Mouse (Mus musculus) midbrain, embryonic 16.5 days (tissue): ENCODE results near the gene Bdp1. TPM values are rescaled to one million over a fixed set of nuclear protein-coding genes. Genes with fewer than 3 reads are reported as not detected.
"Not testable (repeated sequence)": the region's sequence is repeated elsewhere in the genome, so short reads cannot be mapped to it uniquely, and the experiment has no call there.

Experiments
- ATAC-seq: fragments of 200-750 bp; cut with Nextera tagmentation; 2 replicates; pipeline ENCODE4 v1.8.0; 2017; ENCODE audit warnings: moderate TSS enrichment
- H3K27ac ChIP-seq: fragments of 300-500 bp; sonication (generic); 2 replicates; pipeline ENCODE4 v1.5.1; 2014; ENCODE audit warnings: mild to moderate bottlenecking, low read length, mixed read lengths
- H3K27me3 ChIP-seq: fragments of 300-500 bp; sonication (generic); 2 replicates; pipeline ENCODE4 v1.6.1; 2014; ENCODE audit warnings: low read depth, low read length, mixed read lengths; ENCODE audit not compliant: control insufficient read depth, insufficient read depth
- H3K36me3 ChIP-seq: fragments of 300-500 bp; sonication (generic); 2 replicates; pipeline ENCODE4 v1.6.1; 2014; ENCODE audit warnings: mild to moderate bottlenecking, low read length, moderate library complexity, mixed read lengths; ENCODE audit not compliant: control insufficient read depth, insufficient read depth
- H3K4me1 ChIP-seq: fragments of 300-500 bp; sonication (generic); 2 replicates; pipeline ENCODE4 v1.6.1; 2014; ENCODE audit warnings: mild to moderate bottlenecking, low read length, mixed read lengths; ENCODE audit not compliant: control insufficient read depth, insufficient read depth
- H3K4me2 ChIP-seq: fragments of 300-500 bp; sonication (generic); 2 replicates; pipeline ENCODE4 v1.6.1; 2014; ENCODE audit warnings: mild to moderate bottlenecking, low read length, mixed read lengths
- H3K4me3 ChIP-seq: fragments of 300-500 bp; sonication (generic); 2 replicates; pipeline ENCODE4 v1.5.1; 2014; ENCODE audit warnings: low read depth, mild to moderate bottlenecking, low read length, moderate library complexity, mixed read lengths
- H3K9ac ChIP-seq: fragments of 300-500 bp; sonication (generic); 2 replicates; pipeline ENCODE4 v1.6.1; 2014; ENCODE audit warnings: low read depth, low read length, mixed read lengths
- H3K9me3 ChIP-seq: fragments of 300-500 bp; sonication (generic); replicated peaks from 2 replicates; pipeline ENCODE4 v1.6.1; 2014; ENCODE audit warnings: mild to moderate bottlenecking, low read length, mixed read lengths; ENCODE audit not compliant: control insufficient read depth, poor library complexity, severe bottlenecking
- WGBS: fragments of 180-500 bp; shearing (Covaris S2); extraction: QIAGEN DNeasy Blood & Tissue Kit; methylation state at CpG from one replicate; pipeline ENCODE4 v1.1.7; 2014; 5-methylcytosine and 5-hydroxymethylcytosine counted together
- polyA plus RNA-seq: library from polyadenylated mRNA; unstranded; fragments of >200 nt; fragmentation: Nextera tagmentation; extraction: Ambion mirVana; gene quantifications from 2 replicates; pipeline ENCODE4 v1.2.1, GENCODE M21; 2015

Bdp1 gene
- polyA plus RNA-seq, 1 experiment from 2014 or later, result 22.3 TPM

GRCm38 (mm10) chr13:100103052-100103658 lies 715 bp downstream of the Bdp1 start:
- WGBS, result 8% methylated on average over 15 of the region's 15 CpGs
- Histone ChIP-seq H3K9ac (peak overlapping the region; percentile 88), H3K27me3 (no peaks in the 10 kb centered on the region), H3K4me1 (peaks cover 26% of the 10 kb centered on the region), H3K4me3 (peak overlapping the region; percentile 95), H3K36me3 (0 out of 2 replicates have a peak, but pooled peaks cover 2% of the 10 kb centered on the region), H3K27ac (peak overlapping the region; percentile 78), H3K9me3 (no peaks in the 10 kb centered on the region; the same call in 1 of the 2 replicates), H3K4me2 (peak overlapping the region; percentile 87)
- no peak for ATAC-seq

GRCm38 (mm10) chr13:100098808-100099207 lies 5.1 kb downstream of the Bdp1 start:
- no peak overlapping the region for H3K9ac ChIP-seq
- H3K27ac ChIP-seq, result no peak overlapping the region
- no peaks in the 10 kb centered on the region for H3K27me3 ChIP-seq
- peaks cover 15% of the 10 kb centered on the region for H3K36me3 ChIP-seq
- H3K4me2 ChIP-seq, result no peak overlapping the region
- ATAC-seq, result no peak
- H3K9me3 ChIP-seq, result no peaks in the 10 kb centered on the region
- peaks cover 18% of the 10 kb centered on the region for H3K4me1 ChIP-seq
- 93% methylated on average over 6 of the region's 6 CpGs for WGBS
- H3K4me3 ChIP-seq, result no peak overlapping the region

GRCm38 (mm10) chr13:100071473-100071872 lies 32.4 kb downstream of the Bdp1 start:
- 85% methylated on average over 8 of the region's 8 CpGs for WGBS
- Histone ChIP-seq H3K27ac (no peak overlapping the region), H3K36me3 (peaks cover 41% of the 10 kb centered on the region)

GRCm38 (mm10) chr13:100067821-100068220 lies 36.0 kb downstream of the Bdp1 start:
- Histone ChIP-seq H3K9ac (no peak overlapping the region), H3K36me3 (peaks cover 41% of the 10 kb centered on the region), H3K9me3 (no peaks in the 10 kb centered on the region), H3K4me3 (no peak overlapping the region), H3K27me3 (no peaks in the 10 kb centered on the region), H3K4me2 (no peak overlapping the region), H3K4me1 (no peaks in the 10 kb centered on the region), H3K27ac (no peak overlapping the region)
- no peak for ATAC-seq
- WGBS, result 88% methylated on average over 6 of the region's 6 CpGs

More at GRCm38 (mm10) chr13:100071473-100071872, 32.4 kb downstream of the Bdp1 start:
- Histone ChIP-seq H3K9ac (no peak overlapping the region), H3K4me3 (no peak overlapping the region), H3K4me2 (no peak overlapping the region), H3K27me3 (no peaks in the 10 kb centered on the region), H3K9me3 (no peaks in the 10 kb centered on the region), H3K4me1 (no peaks in the 10 kb centered on the region)
- ATAC-seq, result no peak

- Histone ChIP-seq H3K4me3 (no peak overlapping the region), H3K4me1 (no peaks in the 10 kb centered on the region), H3K27ac (no peak overlapping the region), H3K36me3 (peaks cover 35% of the 10 kb centered on the region), H3K9me3 (no peaks in the 10 kb centered on the region), H3K4me2 (no peak overlapping the region), H3K27me3 (no peaks in the 10 kb centered on the region), H3K9ac (no peak overlapping the region)
- 97% methylated on average over 3 of the region's 3 CpGs for WGBS
- no peak for ATAC-seq
Observed at GRCm38 (mm10) chr13:100063936-100064335, 39.9 kb downstream of the Bdp1 start.

- H3K4me3 ChIP-seq, H3K4me2 ChIP-seq, H3K4me1 ChIP-seq, H3K9me3 ChIP-seq, H3K27me3 ChIP-seq, H3K9ac ChIP-seq, H3K27ac ChIP-seq, ATAC-seq: not testable (repeated sequence)
- peaks cover 35% of the 10 kb centered on the region for H3K36me3 ChIP-seq
- WGBS, result 94% methylated on average over 8 of the region's 8 CpGs
Observed at GRCm38 (mm10) chr13:100057738-100058137, 46.1 kb downstream of the Bdp1 start.

- Histone ChIP-seq H3K4me1 (no peaks in the 10 kb centered on the region), H3K4me3 (no peak overlapping the region), H3K36me3 (peaks cover 36% of the 10 kb centered on the region), H3K9ac (no peak overlapping the region), H3K27me3 (no peaks in the 10 kb centered on the region), H3K4me2 (no peak overlapping the region), H3K27ac (no peak overlapping the region), H3K9me3 (no peaks in the 10 kb centered on the region)
- ATAC-seq, result no peak
- WGBS, result 92% methylated on average over 6 of the region's 6 CpGs
Observed at GRCm38 (mm10) chr13:100026013-100026412, 77.9 kb downstream of the Bdp1 start.

- Histone ChIP-seq H3K4me3 (no peak overlapping the region), H3K4me2 (no peak overlapping the region), H3K36me3 (0 out of 2 replicates have a peak, but pooled peaks cover 3% of the 10 kb centered on the region), H3K27me3 (no peaks in the 10 kb centered on the region), H3K4me1 (peaks cover 17% of the 10 kb centered on the region), H3K27ac (no peak overlapping the region), H3K9ac (no peak overlapping the region), H3K9me3 (no peaks in the 10 kb centered on the region)
- WGBS, result 87% methylated on average over 9 of the region's 9 CpGs
- no peak for ATAC-seq
Observed at GRCm38 (mm10) chr13:100016891-100017290, 87.0 kb downstream of the Bdp1 start.

GRCm38 (mm10) chr13:100015937-100016336 lies 87.9 kb downstream of the Bdp1 start:
- Histone ChIP-seq H3K27me3 (no peaks in the 10 kb centered on the region), H3K4me1 (peaks cover 17% of the 10 kb centered on the region), H3K4me3 (peak overlapping the region; percentile 61), H3K27ac (peak overlapping the region; percentile 60), H3K9ac (peak overlapping the region; percentile 64), H3K36me3 (0 out of 2 replicates have a peak, but pooled peaks cover 3% of the 10 kb centered on the region), H3K9me3 (no peaks in the 10 kb centered on the region), H3K4me2 (peak overlapping the region; percentile 96)
- WGBS, result 7% methylated on average over 8 of the region's 8 CpGs
- peak; percentile 41 for ATAC-seq
